Comparison of ENCODE assay signal across 22 mouse cellular contexts in genomic region chr11:43338377-43338993, GRCm38 (mm10).
"Had no signal": no experiment of that assay in that cellular context is flagged by ENCODE, and none has a peak within 500 bp of the region (broad histone marks: within the 10 kb centered on the region; RNA-seq: fewer than 3 reads in every experiment).

No protein-coding gene starts in this region.

- H3K27me3 ChIP-seq: liver, embryonic 15.5 days; lung, embryonic 15.5 days; midbrain, embryonic 13.5 days; neural tube, embryonic 12.5 days had no signal

- H3K9me3 ChIP-seq: liver, embryonic 15.5 days; lung, embryonic 15.5 days; megakaryocyte, embryonic 14.5 days; midbrain, embryonic 13.5 days; neural tube, embryonic 12.5 days had no signal

- H3K36me3 ChIP-seq: liver, embryonic 15.5 days; lung, embryonic 15.5 days; midbrain, embryonic 13.5 days; neural tube, embryonic 12.5 days had no signal

- DNase-seq: liver, postnatal 0 days; lung, adult 2 months; lung, postnatal 14 days; lung, postnatal 36 days; retina, postnatal 1 day; right cerebral cortex, adult 18-20 months; right cerebral cortex, postnatal 25 days; right cerebral cortex, postnatal 4 days; spleen, adult 18-20 months; thymus, adult 18-20 months; thymus, postnatal 14 days; thymus, postnatal 36 days had no signal

- H3K4me3 ChIP-seq: liver, embryonic 15.5 days; lung, embryonic 15.5 days; megakaryocyte, embryonic 14.5 days; midbrain, embryonic 13.5 days; myocyte; neural tube, embryonic 12.5 days had no signal

- H3K9ac ChIP-seq: liver, embryonic 15.5 days; liver, postnatal 0 days; lung, embryonic 15.5 days; midbrain, embryonic 13.5 days; neural tube, embryonic 12.5 days had no signal

- ATAC-seq: liver, postnatal 0 days; lung, postnatal 0 days; midbrain, embryonic 13.5 days; midbrain, embryonic 16.5 days had no signal

- H3K4me2 ChIP-seq: liver, embryonic 15.5 days; lung, embryonic 15.5 days; midbrain, embryonic 11.5 days; midbrain, embryonic 13.5 days; neural tube, embryonic 12.5 days had no signal

- H3K4me1 ChIP-seq: liver, embryonic 15.5 days; lung, embryonic 15.5 days; megakaryocyte, embryonic 14.5 days; midbrain, embryonic 13.5 days; neural tube, embryonic 12.5 days had no signal

- H3K27ac ChIP-seq: liver, embryonic 15.5 days; lung, embryonic 15.5 days; macrophage; midbrain, embryonic 13.5 days; neural tube, embryonic 12.5 days had no signal
